Mouse (Mus musculus) bone marrow macrophage, adult 2 months (primary cell): ENCODE data around the gene Rnf7.

Source experiments
- CTCF ChIP-seq: IDR thresholded peaks from 2 replicates; pipeline ENCODE4 v1.5.1; 2012; ENCODE audit warnings: low read depth, mild to moderate bottlenecking, low read length, moderate library complexity
- POLR2A ChIP-seq: IDR thresholded peaks from 2 replicates; pipeline ENCODE4 v1.6.1; 2012; ENCODE audit warnings: mild to moderate bottlenecking, low read depth, low read length, borderline replicate concordance

- TF ChIP-seq CTCF (no peak), POLR2A (no peak)
These were observed 36.4 kb downstream of the Rnf7 start for GRCm38 (mm10) chr9:96442081-96442480.
